Mouse (Mus musculus): Measurements from ENCODE around the gene Adgrv1.
A peak's percentile ranks its signal among the peaks of the same experiment; 100 is the strongest.

The Adgrv1 gene

DNA sequence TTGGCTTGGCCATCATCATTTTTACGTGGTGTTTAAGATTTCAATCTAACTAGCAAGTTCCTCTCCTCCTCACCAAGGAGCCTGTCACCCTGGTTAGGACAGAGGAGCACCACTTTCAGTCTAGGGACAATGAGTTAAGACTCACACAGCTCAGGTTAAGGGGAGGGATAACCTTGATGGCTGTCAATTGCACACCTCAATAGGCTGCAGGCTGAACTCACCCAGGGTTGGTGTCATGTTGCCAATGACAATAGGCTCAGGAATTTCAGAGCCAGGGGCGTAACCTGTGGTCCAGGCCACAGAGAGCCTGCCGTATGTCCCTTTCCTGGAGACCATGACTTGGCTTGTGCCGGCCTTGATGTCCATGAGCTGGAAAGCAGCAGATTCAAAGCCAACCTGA, 209.0 kb downstream of the Adgrv1 start:
- no peak for DNase-seq (ENCODE audit: low spot score in 2 of 2)

GRCm38 (mm10) chr13:81407881-81408460, 225.0 kb downstream of the Adgrv1 start:
- no peak for DNase-seq (ENCODE audit: low spot score in 2 of 2)

GRCm38 (mm10) chr13:81402826-81403225, 230.1 kb downstream of the Adgrv1 start:
- DNase-seq (ENCODE audit: low spot score in 2 of 2): no peak

GRCm38 (mm10) chr13:81402191-81402590, 230.8 kb downstream of the Adgrv1 start:
- no peak for DNase-seq (ENCODE audit: low spot score in 2 of 2)

DNA sequence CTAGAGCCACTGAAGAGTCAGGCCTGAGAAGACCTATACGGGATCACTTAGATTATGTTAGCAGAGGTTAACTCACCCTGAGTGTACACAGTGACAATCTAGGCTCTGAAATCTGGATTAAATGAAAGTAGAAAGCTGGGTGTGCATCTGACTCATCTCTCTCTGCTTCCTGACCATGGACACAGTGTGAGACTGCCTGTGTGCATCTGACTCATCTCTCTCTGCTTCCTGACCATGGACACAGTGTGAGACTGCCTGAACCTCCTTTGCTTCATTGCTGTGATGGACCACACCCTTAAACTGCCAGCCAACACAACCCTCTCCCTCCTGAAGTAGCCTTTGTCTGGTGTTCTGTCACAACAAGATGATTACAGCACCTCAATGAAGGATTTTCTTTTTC, 231.2 kb downstream of the Adgrv1 start:
- DNase-seq (ENCODE audit: low spot score in 2 of 2): no peak

DNA sequence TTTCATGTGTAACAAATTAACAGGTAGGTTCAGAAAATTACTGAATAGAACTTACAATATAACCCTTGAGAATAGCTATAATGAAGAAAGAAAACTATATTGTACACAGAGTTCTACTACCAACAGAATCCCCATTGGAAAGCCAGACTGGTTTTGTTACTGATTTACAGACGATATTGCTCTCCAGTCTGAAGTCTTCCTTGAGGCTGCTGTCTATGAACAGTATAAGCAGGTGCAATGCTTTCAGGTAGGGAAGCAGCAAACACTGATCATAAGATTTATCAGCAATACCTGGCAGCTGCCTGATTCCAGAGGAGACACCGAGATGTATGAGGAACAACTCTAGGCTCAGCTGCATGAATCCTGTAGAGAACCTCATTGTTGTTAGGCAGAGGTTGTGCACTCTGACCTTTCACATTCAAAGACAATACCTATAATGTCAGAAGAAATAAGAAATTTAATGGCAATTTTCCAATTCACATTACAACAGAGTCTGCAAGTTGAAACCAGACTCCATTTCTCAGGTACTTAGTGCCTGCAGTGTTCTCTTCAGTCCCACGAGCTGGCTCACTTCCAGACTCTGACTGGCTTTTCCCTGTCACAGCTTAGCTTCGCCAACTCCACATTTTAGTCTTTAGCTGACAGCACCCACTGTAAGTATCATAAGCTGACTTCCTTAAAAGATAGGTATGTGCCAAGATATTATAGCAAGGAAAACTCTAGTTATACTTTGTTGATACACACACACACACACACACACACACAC, 247.2 kb downstream of the Adgrv1 start:
- DNase-seq (ENCODE audit: low spot score in 2 of 2): peak; percentile 11 to 30

DNA sequence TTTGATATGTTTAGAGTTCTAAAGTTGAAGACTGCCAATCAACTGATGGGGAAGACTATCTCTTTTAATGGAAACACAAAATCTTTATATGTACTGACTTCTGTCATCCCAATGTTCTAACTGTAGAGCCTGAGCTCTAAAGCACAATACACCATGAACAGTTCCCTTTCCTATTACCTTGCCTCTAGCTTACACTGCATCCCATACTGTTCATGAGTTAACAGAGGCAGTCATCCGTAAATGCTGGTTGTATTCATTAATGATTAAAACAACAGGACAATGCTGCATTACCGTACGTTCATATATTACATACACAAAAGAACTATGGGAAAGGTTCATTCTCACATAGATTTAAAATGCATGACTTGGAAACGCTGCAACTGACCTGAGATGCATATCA, 251.1 kb downstream of the Adgrv1 start:
- no peak for DNase-seq (ENCODE audit: low spot score in 2 of 2)

- DNase-seq (ENCODE audit: low spot score in 2 of 2): no peak
Observed at GRCm38 (mm10) chr13:81370801-81371456, 262.0 kb downstream of the Adgrv1 start.

- no peak for DNase-seq (ENCODE audit: low spot score in 2 of 2)
Observed at GRCm38 (mm10) chr13:81370196-81370595, 262.8 kb downstream of the Adgrv1 start.

GRCm38 (mm10) chr13:81369564-81369963, 263.4 kb downstream of the Adgrv1 start:
- DNase-seq (ENCODE audit: low spot score in 2 of 2): no peak

- DNase-seq (ENCODE audit: low spot score in 2 of 2): no peak
Observed at GRCm38 (mm10) chr13:81368987-81369386, 264.0 kb downstream of the Adgrv1 start.

DNA sequence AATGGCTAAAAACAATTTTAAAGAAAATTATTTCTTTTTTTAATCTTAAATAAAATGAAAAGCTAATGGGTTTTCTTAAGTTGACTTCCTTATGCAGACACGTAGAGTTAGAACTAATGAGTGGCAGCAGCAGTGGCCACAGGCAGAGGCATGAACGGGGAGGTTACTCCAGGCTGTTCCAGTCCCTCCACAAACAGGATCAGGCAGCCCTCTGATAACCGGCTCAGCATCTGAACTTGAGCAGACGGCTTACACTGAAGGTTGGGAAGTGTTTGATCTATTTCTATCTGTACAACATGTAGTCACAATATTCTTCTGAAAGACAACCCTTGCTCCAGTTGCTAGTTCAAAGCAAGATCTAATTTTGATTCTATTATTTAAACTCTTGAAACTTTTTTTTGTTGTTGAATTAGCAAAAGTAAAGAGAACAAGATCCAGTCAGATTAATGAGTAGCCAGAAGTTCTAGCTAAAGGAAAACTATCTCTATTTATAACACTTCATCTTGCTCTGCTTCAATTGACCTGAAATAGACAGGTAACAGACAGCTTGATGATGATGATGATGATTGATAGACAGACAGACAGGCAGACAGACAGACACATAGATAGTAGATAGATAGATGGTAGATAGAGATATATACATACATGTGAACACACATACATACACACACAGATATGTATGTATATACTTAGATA, 265.1 kb downstream of the Adgrv1 start:
- DNase-seq (ENCODE audit: low spot score in 2 of 2): no peak

DNA sequence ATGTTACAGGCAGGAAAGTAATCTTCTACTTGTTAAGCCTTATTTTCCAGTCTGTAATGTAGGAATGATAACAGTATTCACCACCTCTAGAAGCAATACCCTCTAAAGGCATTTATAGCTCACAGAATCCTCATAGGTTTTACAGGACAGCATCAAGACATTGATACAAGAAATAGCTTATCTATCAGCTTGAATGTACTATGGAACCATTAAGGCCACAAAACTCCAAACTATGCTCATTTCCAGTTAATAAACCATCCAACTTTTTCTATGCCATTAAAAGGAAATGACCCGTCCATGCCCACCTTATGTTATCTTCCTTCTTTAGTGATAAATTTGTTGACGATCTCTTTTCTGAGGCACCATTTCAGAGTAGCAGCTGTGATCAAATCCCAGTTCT, 272.6 kb downstream of the Adgrv1 start:
- DNase-seq (ENCODE audit: low spot score in 2 of 2): no peak

DNA sequence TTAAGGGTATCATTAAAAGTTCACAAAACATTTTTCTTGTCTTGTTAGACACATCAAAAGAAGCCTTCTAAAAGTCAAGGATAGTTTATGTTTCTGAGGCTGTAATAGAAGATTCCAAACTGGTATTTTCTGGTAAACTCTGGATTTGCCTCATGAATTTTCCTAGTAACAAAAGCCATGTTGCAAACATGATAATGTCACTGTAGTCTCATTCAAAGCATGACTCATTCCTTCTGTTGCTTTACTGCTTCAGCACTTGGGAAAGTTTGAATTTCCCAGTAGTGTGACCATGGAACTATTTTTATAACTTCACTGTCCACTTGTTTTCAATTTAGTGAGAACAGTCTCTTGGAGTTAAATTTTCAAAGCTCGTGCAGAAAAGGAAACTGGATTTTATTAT, 274.2 kb downstream of the Adgrv1 start:
- no peak for DNase-seq (ENCODE audit: low spot score in 2 of 2)

GRCm38 (mm10) chr13:81358365-81358764, 274.6 kb downstream of the Adgrv1 start:
- DNase-seq (ENCODE audit: low spot score in 2 of 2): no peak

DNA sequence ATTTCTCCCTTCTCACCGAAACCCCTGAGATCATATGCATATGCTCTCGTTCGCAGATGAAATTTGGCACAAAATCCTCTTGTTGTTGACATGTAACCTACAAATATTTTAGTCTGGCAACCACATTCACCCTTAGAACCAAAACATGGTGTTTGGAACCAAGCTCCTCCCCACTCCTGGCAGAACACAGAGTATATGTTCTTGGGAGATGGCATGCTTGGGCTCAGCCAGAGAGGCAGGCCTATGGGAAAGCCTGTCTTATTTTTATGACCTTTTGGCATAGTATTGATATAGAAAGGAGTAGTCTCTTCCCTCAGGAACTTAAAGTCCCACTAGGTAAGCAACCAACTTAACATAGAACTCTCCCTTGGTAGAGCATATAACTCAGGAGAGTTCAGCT, 275.7 kb downstream of the Adgrv1 start:
- DNase-seq (ENCODE audit: low spot score in 2 of 2): no peak

DNA sequence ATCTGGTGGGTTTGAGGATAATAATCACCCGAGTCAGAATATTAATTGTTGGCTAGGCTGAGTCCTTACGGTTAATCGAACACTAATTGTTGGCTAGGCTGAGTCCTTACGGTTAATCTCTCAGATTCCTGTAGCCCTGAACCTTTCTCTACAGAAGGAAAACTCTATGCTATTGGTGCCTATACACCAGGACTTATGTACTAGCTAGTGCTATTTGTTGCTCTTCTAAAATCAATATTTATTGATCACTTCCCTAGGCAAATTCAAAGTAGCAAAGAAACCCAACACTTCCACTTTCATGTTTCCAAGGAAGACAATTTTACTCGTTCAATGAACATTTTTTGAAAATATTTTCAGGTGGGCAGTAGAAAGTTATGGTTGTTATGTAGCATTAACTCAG, 278.4 kb downstream of the Adgrv1 start:
- DNase-seq (ENCODE audit: low spot score in 2 of 2): no peak

DNA sequence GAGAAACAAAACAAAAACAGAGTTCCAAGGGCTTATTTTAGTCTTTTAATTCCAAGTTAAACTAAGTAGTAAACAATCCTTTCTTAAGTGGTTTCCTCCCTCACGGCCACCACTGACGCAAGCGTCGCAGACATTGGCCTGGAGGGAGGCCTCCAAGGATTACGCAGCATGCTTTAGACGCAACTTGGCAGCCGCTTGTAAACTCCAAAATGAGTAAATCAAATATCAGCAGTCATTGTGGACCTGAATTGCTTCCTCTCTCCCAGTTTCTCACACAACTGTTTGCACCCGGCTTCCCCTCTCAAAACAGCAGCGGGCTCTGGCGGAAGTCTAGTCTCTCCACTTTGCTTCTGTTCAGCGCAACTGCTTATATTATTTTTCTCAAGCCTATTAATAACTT, 280.7 kb downstream of the Adgrv1 start:
- DNase-seq (ENCODE audit: low spot score in 2 of 2): no peak

DNA sequence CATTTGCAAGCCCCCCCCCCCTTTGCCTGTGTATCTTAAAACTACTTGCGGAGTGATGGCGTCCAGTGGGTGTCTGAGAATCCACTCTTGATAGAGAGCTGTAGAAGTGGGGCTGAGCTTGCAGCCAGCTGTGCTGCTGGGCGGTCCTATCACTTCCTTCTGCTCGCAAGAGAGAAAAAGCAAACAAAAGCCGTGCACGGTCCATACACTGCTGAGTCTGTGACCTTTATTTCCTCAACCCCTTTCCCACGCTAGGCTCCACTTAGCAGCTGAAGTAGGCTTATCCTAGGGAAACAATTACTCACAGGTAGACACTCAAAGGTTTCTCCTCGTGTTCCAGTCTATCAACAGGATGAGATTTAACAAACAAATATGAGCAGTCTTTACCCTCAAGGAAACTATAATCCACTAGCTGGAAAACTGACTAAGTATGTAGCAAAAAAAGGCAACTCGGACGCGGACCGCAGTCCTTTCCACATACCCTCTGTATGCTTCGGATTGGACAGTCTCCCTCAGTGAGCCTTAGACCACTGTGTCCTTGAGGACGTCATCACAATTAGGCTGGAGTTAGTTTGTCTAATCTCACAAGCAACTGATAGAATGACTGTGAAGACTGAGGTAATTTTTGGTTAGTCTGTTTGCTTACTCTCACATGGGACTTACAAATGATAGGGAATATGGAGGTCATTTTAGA, 281.3 kb downstream of the Adgrv1 start:
- DNase-seq (ENCODE audit: low spot score in 2 of 2): no peak

- DNase-seq (ENCODE audit: low spot score in 2 of 2): no peak
Observed at GRCm38 (mm10) chr13:81347261-81347980, 285.5 kb downstream of the Adgrv1 start.

GRCm38 (mm10) chr13:81342987-81343596, 289.9 kb downstream of the Adgrv1 start:
- no peak for DNase-seq (ENCODE audit: low spot score in 2 of 2)
